Comparison of ENCODE assay signal across 12 mouse cellular contexts in the genomic region with DNA sequence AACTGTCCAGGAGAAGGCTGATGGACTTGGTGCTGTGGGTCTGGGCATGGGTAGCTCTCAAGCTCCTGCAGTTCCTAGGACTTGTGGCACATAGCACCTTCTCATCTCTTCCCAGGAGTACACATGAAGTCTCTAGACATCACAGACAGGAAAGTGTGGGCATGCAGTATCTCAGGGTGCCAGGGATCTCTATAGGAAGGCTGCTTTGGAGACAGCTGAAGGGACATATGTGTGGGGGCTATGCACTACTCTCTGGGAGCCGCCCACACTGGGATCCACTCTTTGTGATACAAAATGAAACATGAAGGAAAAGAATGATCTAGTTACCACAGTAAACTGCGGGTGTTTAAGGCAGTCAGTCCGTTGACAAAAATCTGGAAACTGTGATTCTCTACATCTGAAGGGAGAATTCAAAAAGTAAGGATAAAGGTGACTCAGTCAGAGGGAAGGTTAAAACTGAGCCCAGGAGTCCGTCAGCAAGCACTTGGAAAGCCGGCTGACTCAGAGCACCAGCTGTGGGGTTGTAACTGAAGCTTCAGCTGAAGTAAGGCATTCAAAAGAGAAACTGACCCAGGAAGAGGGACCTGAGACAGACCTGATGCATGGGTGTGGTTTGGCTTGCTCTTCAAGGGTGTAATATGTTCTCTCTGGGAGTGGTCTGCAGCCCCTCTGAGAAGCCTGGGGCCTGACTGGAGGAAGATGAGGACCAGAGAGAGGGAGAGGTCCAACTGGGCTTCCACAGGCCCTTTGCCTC. TPM values are rescaled to one million over a fixed set of nuclear protein-coding genes. Genes with fewer than 3 reads are reported as not detected.
DNase-seq lines count a peak whose midpoint lies in the region; ATAC-seq and TF ChIP-seq lines count a peak whose summit lies in the region.
"Had no signal": no experiment of that assay in that cellular context is flagged by ENCODE, and none has a peak within 500 bp of the region (broad histone marks: within the 10 kb centered on the region; RNA-seq: fewer than 3 reads in every experiment).

No protein-coding gene starts in this region.

- H3K9me3 ChIP-seq in heart, embryonic 11.5 days (replicated peaks; ENCODE audit: control insufficient read depth, low read length), result no peaks in the 10 kb centered on the region
- no peaks in the 10 kb centered on the region for H3K9me3 ChIP-seq in intestine, embryonic 15.5 days
- H3K9me3 ChIP-seq in hindbrain, embryonic 16.5 days (ENCODE audit: control insufficient read depth, low read length), result no peaks in the 10 kb centered on the region
- H3K9me3 ChIP-seq: hindbrain, embryonic 13.5 days; limb, embryonic 15.5 days; midbrain, embryonic 13.5 days had no signal

- TF ChIP-seq CTCF in embryonic fibroblast, embryonic 13.5 days (IDR thresholded peaks at IDR 0.05; ENCODE audit: borderline replicate concordance, insufficient read depth, low read length), result no peak

- no peaks in the 10 kb centered on the region for H3K27me3 ChIP-seq in heart, embryonic 11.5 days (ENCODE audit: control insufficient read depth, insufficient read depth, low read length)
- H3K27me3 ChIP-seq in intestine, embryonic 15.5 days (replicated peaks), result no peaks in the 10 kb centered on the region
- no peaks in the 10 kb centered on the region for H3K27me3 ChIP-seq in hindbrain, embryonic 16.5 days (replicated peaks; ENCODE audit: control insufficient read depth, insufficient read depth, low read length)
- H3K27me3 ChIP-seq: hindbrain, embryonic 13.5 days; limb, embryonic 15.5 days; midbrain, embryonic 13.5 days; Patski had no signal

- H3K4me3 ChIP-seq in heart, embryonic 11.5 days (ENCODE audit: low read depth, low read length), result no peak overlapping the region
- no peak overlapping the region for H3K4me3 ChIP-seq in embryonic fibroblast, embryonic 13.5 days (ENCODE audit: insufficient read depth, low read length)
- H3K4me3 ChIP-seq in intestine, embryonic 15.5 days (replicated peaks), result no peak overlapping the region
- no peak overlapping the region for H3K4me3 ChIP-seq in hindbrain, embryonic 16.5 days (ENCODE audit: low read length)
- H3K4me3 ChIP-seq: hindbrain, embryonic 13.5 days; limb, embryonic 15.5 days; midbrain, embryonic 13.5 days had no signal

- H3K4me1 ChIP-seq in heart, embryonic 11.5 days (ENCODE audit: control insufficient read depth, insufficient read depth, low read length), result peaks cover 16% of the 10 kb centered on the region
- peaks cover 7% of the 10 kb centered on the region for H3K4me1 ChIP-seq in embryonic fibroblast, embryonic 13.5 days (ENCODE audit: control insufficient read depth, insufficient read depth, low read length)
- no peaks in the 10 kb centered on the region for H3K4me1 ChIP-seq in intestine, embryonic 15.5 days (replicated peaks)
- H3K4me1 ChIP-seq in hindbrain, embryonic 16.5 days (ENCODE audit: control insufficient read depth, insufficient read depth, low read depth, low read length), result no peaks in the 10 kb centered on the region; the same call in 1 of the 2 replicates
- H3K4me1 ChIP-seq: limb, embryonic 15.5 days had no signal

- no peak overlapping the region for H3K9ac ChIP-seq in heart, embryonic 11.5 days (ENCODE audit: low read depth, low read length)
- H3K9ac ChIP-seq in intestine, embryonic 15.5 days, result no peak overlapping the region
- no peak overlapping the region for H3K9ac ChIP-seq in hindbrain, embryonic 16.5 days (ENCODE audit: low read depth, low read length)
- H3K9ac ChIP-seq: hindbrain, embryonic 13.5 days; limb, embryonic 15.5 days had no signal

- DNase-seq in heart, adult 11 months, result peak; percentile 66
- DNase-seq in layer of hippocampus, postnatal 10 days (ENCODE audit: low spot score in 2 of 2), result peak; percentile 27 to 46
- peak; percentile 90 to 91 for DNase-seq in right cerebral cortex, adult 2 months (ENCODE audit: low spot score in 2 of 2)
- DNase-seq in retina, postnatal 1 day, result no peak

- H3K36me3 ChIP-seq in heart, embryonic 11.5 days (ENCODE audit: control insufficient read depth, insufficient read depth, low read length), result no peaks in the 10 kb centered on the region
- H3K36me3 ChIP-seq in intestine, embryonic 15.5 days, result peaks cover 10% of the 10 kb centered on the region; the same call in 1 of the 2 replicates
- H3K36me3 ChIP-seq in hindbrain, embryonic 16.5 days (ENCODE audit: control insufficient read depth, insufficient read depth, low read length), result peaks cover 3% of the 10 kb centered on the region; the same call in 1 of the 2 replicates

- no peak for ATAC-seq in heart, embryonic 11.5 days (replicated peaks; ENCODE audit: insufficient number of reproducible peaks, low FRiP score, low TSS enrichment)
- no peak for ATAC-seq in intestine, embryonic 15.5 days
- no peak for ATAC-seq in hindbrain, embryonic 16.5 days
- ATAC-seq: midbrain, embryonic 13.5 days; Patski had no signal

- TF ChIP-seq POLR2A in embryonic fibroblast, embryonic 13.5 days (IDR thresholded peaks at IDR 0.05; ENCODE audit: low read depth, low read length), result no peak

- H3K4me2 ChIP-seq in heart, embryonic 11.5 days, result no peak overlapping the region
- no peak overlapping the region for H3K4me2 ChIP-seq in intestine, embryonic 15.5 days (replicated peaks)
- no peak overlapping the region for H3K4me2 ChIP-seq in hindbrain, embryonic 16.5 days (ENCODE audit: low read length)
- H3K4me2 ChIP-seq: hindbrain, embryonic 13.5 days; limb, embryonic 15.5 days; midbrain, embryonic 13.5 days had no signal

- no peak overlapping the region for H3K27ac ChIP-seq in heart, embryonic 11.5 days (ENCODE audit: low read depth, low read length)
- peak overlapping the region; percentile 76 for H3K27ac ChIP-seq in embryonic fibroblast, embryonic 13.5 days (ENCODE audit: insufficient read depth, low read length)
- H3K27ac ChIP-seq in intestine, embryonic 15.5 days, result no peak overlapping the region
- no peak overlapping the region for H3K27ac ChIP-seq in hindbrain, embryonic 16.5 days (ENCODE audit: low read depth, low read length)
- H3K27ac ChIP-seq: hindbrain, embryonic 13.5 days; limb, embryonic 15.5 days; midbrain, embryonic 13.5 days had no signal

- WGBS in heart, embryonic 11.5 days (ENCODE audit: insufficient replicate concordance), result 81% methylated on average over 5 of the region's 5 CpGs
- 88% methylated on average over 5 of the region's 5 CpGs for WGBS in intestine, embryonic 15.5 days
- WGBS in hindbrain, embryonic 16.5 days, result 84% methylated on average over 5 of the region's 5 CpGs

RNA-seq across cellular contexts. Expression of a gene that starts 22.0 kb away (rescaled TPM):
- 73.1 and 86.4 TPM in 2 replicates for polyA plus RNA-seq in heart, embryonic 11.5 days (2014; fragmentation: Nextera tagmentation; extraction: Ambion mirVana)
- polyA plus RNA-seq in embryonic fibroblast, embryonic 13.5 days (2011; ENCODE audit: insufficient read length, low read depth, missing spikeins), result 20.8 and 26.1 TPM in 2 replicates
- 10 to 100 TPM; 25.8 to 27.1 TPM for total RNA-seq in layer of hippocampus, postnatal 10 days (2021)
- polyA plus RNA-seq in intestine, embryonic 15.5 days (2015; fragmentation: Nextera tagmentation; extraction: Ambion mirVana), result 71.4 and 72.2 TPM in 2 replicates
- polyA plus RNA-seq in hindbrain, embryonic 16.5 days (2015; fragmentation: Nextera tagmentation; extraction: Ambion mirVana), result 46.8 and 47.6 TPM in 2 replicates

RNA-seq across cellular contexts. Expression of a gene that starts 22.1 kb away (rescaled TPM):
- polyA plus RNA-seq in heart, embryonic 11.5 days (2014; fragmentation: Nextera tagmentation; extraction: Ambion mirVana), result 57.0 and 59.6 TPM in 2 replicates
- polyA plus RNA-seq in embryonic fibroblast, embryonic 13.5 days (2011; ENCODE audit: insufficient read length, low read depth, missing spikeins), result 19.7 and 23.2 TPM in 2 replicates
- 10 to 100 TPM; 29.8 to 31.1 TPM for total RNA-seq in layer of hippocampus, postnatal 10 days (2021)
- 54.8 and 62.3 TPM in 2 replicates for polyA plus RNA-seq in intestine, embryonic 15.5 days (2015; fragmentation: Nextera tagmentation; extraction: Ambion mirVana)
- 53.6 and 59.4 TPM in 2 replicates for polyA plus RNA-seq in hindbrain, embryonic 16.5 days (2015; fragmentation: Nextera tagmentation; extraction: Ambion mirVana)
